Mouse (Mus musculus) heart, adult 2 months (tissue): ENCODE results near the gene Cdh20. TPM values are rescaled to one million over a fixed set of nuclear protein-coding genes. Genes with fewer than 3 reads are reported as not detected.
"Not testable (repeated sequence)": the region's sequence is repeated elsewhere in the genome, so short reads cannot be mapped to it uniquely, and the experiment has no call there.

Source experiments
- DNase-seq, 2 experiments: peaks; one replicate each; pipeline ENCODE4 v3.0.0; 2021
- H3K27ac ChIP-seq: fragments of 200-600 bp; 2 replicates; pipeline ENCODE4 v1.8.1; 2022
- H3K27me3 ChIP-seq: fragments of 200-500 bp; 2 replicates; pipeline ENCODE4 v1.6.1; 2012; ENCODE audit warnings: mild to moderate bottlenecking, low read length, inconsistent platforms, mixed read lengths; ENCODE audit not compliant: control insufficient read depth, insufficient read depth
- H3K36me3 ChIP-seq: fragments of 200-500 bp; 2 replicates; pipeline ENCODE4 v1.6.1; 2012; ENCODE audit warnings: low read length, inconsistent platforms; ENCODE audit not compliant: control insufficient read depth, insufficient read depth
- H3K4me1 ChIP-seq: fragments of 200-500 bp; 2 replicates; pipeline ENCODE4 v1.6.1; 2011; ENCODE audit warnings: low read length; ENCODE audit not compliant: control insufficient read depth, insufficient read depth
- H3K4me3 ChIP-seq: fragments of 200-600 bp; 2 replicates; pipeline ENCODE4 v1.8.1; 2022
- H3K79me2 ChIP-seq: fragments of 200-500 bp; replicated peaks from 2 replicates; pipeline ENCODE4 v1.6.1; 2012; ENCODE audit warnings: mild to moderate bottlenecking, inconsistent platforms, low read length, moderate library complexity, mixed read lengths; ENCODE audit not compliant: control insufficient read depth, insufficient read depth
- H3K9ac ChIP-seq: fragments of 200-500 bp; 2 replicates; pipeline ENCODE4 v1.6.1; 2012; ENCODE audit warnings: low read depth, mild to moderate bottlenecking, control low read depth, inconsistent platforms, low read length, mixed read lengths
- CTCF ChIP-seq: fragments of 200-600 bp; IDR thresholded peaks from 2 replicates; pipeline ENCODE4 v1.8.1; 2022; ENCODE audit warnings: antibody characterized with exemption, mild to moderate bottlenecking, moderate library complexity
- EP300 ChIP-seq: fragments of 200-500 bp; IDR thresholded peaks from 2 replicates; pipeline ENCODE4 v1.6.1; 2011; ENCODE audit warnings: low read depth, low read length, control low read depth; ENCODE audit not compliant: insufficient read depth
- POLR2A ChIP-seq: fragments of 200-500 bp; IDR thresholded peaks from 2 replicates; pipeline ENCODE4 v1.6.1; 2011; ENCODE audit warnings: mild to moderate bottlenecking, low read depth, low read length, control low read depth; ENCODE audit not compliant: insufficient read depth
- WGBS: fragments of 180-500 bp; shearing (Covaris S2); methylation state at CpG from one replicate; pipeline ENCODE4 v1.1.7; 2018; 5-methylcytosine and 5-hydroxymethylcytosine counted together
- intact Hi-C: fragments of 180-260 bp; cut with DNase I; formaldehyde crosslinking; loops from one replicate; pipeline ENCODE4 v1.15.1; 2025
- polyA plus RNA-seq: library from polyadenylated mRNA; depleted of rRNA; stranded (reverse); fragments of >200 nt; gene quantifications from 2 replicates; pipeline ENCODE4 v1.2.3, GENCODE M21; 2012
- total RNA-seq, 2 experiments: library from RNA; stranded (reverse); gene quantifications; 2 replicates each; pipeline ENCODE4 v1.2.3; 2021

The Cdh20 gene
- total and polyA plus RNA-seq, 3 experiments, result 0.81 to 1.9 (median 1.0) TPM

DNA sequence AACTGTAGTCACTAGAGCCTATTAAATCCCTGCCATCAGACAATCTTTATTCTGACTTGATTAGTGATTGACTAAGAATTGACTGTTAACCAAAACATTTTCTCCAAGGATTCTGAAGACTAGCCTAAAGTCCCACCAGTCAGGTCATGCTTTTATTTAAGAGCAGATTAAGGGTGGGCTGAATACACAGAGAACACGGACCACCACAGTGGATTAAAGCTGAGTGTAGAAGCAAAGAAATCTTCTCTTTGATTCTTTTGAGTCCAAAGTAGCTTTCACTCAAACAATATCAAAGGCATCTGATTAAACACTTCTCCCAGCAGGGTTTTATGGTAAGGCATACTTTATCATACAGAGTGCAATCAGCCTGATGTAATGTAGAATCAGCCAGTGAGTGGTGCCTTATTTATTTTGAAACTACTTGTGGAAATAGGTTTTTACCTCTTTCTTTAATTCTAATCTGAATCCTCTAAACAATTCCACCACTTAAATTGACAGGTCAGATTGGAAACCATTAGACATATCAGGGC is 149.0 kb downstream of the Cdh20 start:
- Histone ChIP-seq H3K27ac (no peak overlapping the region), H3K9ac (no peak overlapping the region), H3K4me1 (no peaks in the 10 kb centered on the region), H3K36me3 (no peaks in the 10 kb centered on the region), H3K27me3 (no peaks in the 10 kb centered on the region), H3K79me2 (no peaks in the 10 kb centered on the region), H3K4me3 (no peak overlapping the region)
- no peak for TF ChIP-seq EP300
- TF ChIP-seq CTCF, result no peak
- no peak for TF ChIP-seq POLR2A
- 75% methylated on average over 1 of the region's 1 CpGs for WGBS
- no peak for DNase-seq
- intact Hi-C loops, result no loop called here

DNA sequence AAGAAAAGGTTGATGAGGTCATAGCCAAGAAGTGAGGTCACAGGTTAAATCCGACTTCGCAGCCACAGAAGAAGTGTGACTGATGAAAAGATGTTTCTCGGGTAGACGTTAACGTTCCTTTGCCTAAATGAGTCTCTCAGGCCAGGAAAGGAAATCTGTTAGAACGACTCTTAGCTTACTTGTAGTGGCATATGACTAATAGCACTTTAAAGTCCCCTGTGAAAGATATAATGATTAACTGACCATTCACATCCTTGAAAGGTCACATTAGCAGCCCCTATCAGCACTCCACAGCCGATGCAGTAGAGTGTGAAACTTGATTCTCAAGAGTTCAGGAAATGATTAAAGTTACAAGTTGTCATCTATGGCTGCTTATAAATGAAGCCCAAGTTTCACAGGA is 164.7 kb downstream of the Cdh20 start:
- Histone ChIP-seq H3K27ac (no peak overlapping the region), H3K36me3 (no peaks in the 10 kb centered on the region), H3K4me1 (no peaks in the 10 kb centered on the region), H3K9ac (no peak overlapping the region), H3K79me2 (no peaks in the 10 kb centered on the region; the same call in 1 of the 2 replicates), H3K27me3 (no peaks in the 10 kb centered on the region), H3K4me3 (no peak overlapping the region)
- no peak for DNase-seq
- WGBS, result 28% methylated on average over 7 of the region's 7 CpGs
- TF ChIP-seq CTCF (no peak), EP300 (no peak), POLR2A (no peak)
- intact Hi-C loops, result no loop called here

DNA sequence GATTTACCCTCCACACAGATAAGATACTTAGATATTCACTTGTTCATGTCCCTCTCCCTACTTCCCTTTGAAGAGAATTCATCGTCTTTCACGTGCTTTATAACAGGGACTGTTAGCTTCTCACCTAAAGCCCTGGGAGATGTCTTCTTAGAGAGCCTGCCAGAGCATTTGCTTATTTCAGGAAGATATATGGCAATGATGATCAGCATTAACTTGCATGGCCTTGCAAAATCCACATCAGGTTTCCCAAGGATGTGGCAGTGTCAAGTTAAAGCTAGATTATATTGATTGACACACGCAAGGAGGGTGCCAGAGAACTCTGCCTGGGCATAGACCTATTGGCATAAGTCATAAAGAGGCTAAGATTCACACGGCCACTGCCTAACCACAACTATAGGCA is 168.6 kb downstream of the Cdh20 start:
- 87% methylated on average over 4 of the region's 4 CpGs for WGBS
- no peak for DNase-seq

DNA sequence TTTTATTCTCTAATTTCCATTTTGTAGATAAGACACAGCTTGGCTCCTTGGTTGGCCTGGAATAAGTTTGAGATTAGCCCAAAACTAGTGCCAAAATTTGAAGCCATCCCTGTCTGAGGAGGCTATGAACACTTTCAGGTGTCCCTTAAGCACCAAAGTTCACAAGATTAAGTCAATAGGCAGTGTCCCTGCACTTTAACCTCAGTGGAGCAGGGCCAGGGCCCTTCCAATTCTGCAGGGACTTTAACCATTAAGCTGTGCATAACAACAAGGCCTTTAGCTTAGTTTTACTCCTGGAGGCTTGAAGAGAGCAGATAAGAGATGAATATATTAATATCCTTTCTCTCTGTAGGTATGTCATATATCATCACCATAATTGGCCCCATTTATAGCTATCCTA is 170.8 kb downstream of the Cdh20 start:
- no peak overlapping the region for H3K27ac ChIP-seq
- no peaks in the 10 kb centered on the region for H3K36me3 ChIP-seq
- no peaks in the 10 kb centered on the region for H3K4me1 ChIP-seq
- DNase-seq, result no peak
- intact Hi-C loops, result no loop called here
- H3K79me2 ChIP-seq, result no peaks in the 10 kb centered on the region
- TF ChIP-seq POLR2A (no peak), CTCF (no peak), EP300 (no peak)
- H3K9ac ChIP-seq, result no peak overlapping the region
- H3K27me3 ChIP-seq, result no peaks in the 10 kb centered on the region
- H3K4me3 ChIP-seq, result no peak overlapping the region

More for the DNA sequence above, 168.6 kb downstream of the Cdh20 start:
- Histone ChIP-seq H3K9ac (no peak overlapping the region), H3K27me3 (no peaks in the 10 kb centered on the region), H3K4me1 (no peaks in the 10 kb centered on the region), H3K36me3 (no peaks in the 10 kb centered on the region), H3K27ac (no peak overlapping the region), H3K4me3 (no peak overlapping the region), H3K79me2 (no peaks in the 10 kb centered on the region; the same call in 1 of the 2 replicates)
- intact Hi-C loops, result no loop called here
- TF ChIP-seq POLR2A, result no peak
- TF ChIP-seq EP300, result no peak
- TF ChIP-seq CTCF, result no peak

DNA sequence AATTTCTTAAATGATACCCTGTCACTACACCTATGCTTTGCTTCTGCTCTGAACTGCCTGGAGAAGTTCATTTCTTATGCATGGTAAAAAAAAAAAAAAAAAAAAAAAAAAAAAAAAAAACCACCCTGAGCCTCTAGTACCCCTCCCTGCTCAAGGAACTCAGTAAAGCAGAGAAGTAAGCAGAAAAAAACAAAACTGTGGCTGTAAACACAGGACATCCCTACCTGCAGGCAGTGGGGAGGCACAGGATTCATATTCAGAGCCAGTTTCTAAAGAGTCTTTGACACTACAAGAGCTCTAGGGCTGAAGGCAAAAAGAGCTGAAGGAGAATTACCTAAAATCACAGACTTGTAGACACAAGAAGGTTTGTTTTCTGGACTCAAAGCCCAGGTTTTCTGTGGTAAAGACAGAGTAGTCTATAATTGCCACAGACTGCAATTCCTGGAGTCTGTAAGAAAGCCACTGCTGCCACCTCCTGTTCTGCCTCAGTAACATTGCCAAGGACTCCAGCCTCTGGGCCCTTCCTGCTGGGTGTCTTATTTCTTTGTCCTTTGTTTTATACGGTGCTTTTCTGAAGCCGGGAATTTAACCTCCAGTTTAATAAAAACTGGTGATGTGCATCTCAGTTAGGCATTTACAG is 176.3 kb downstream of the Cdh20 start:
- TF ChIP-seq EP300, result 0 out of 2 replicates have a peak, but pooled peaks have one; percentile 22
- TF ChIP-seq POLR2A, result no peak
- peak; percentile 77 for TF ChIP-seq CTCF
- intact Hi-C loops, result loop anchor here (1.0 to 5.0 kb wide), 3 partner anchors 188 to 958 kb away; no protein-coding TSS in a partner anchor
- DNase-seq, result no peak

DNA sequence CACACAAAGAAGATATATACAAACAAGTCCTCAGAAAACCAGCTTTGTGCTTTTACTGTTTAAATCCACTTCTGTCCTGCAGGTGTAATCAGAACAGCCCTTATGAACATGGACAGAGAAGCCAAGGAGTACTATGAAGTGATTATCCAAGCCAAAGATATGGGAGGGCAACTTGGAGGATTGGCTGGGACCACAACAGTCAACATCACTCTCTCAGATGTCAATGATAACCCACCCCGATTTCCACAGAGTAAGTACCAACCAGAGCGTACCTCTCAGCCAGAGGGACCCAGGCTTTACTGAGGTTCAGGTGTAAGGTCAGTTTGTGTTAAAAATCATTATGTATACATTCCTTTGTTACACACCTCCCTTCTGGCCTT is 176.8 kb downstream of the Cdh20 start:
- no peak for DNase-seq
- no peaks in the 10 kb centered on the region for H3K4me1 ChIP-seq
- TF ChIP-seq CTCF (no peak), POLR2A (no peak), EP300 (no peak)
- 88% methylated on average over 2 of the region's 2 CpGs for WGBS
- H3K4me3 ChIP-seq, result no peak overlapping the region
- no peak overlapping the region for H3K9ac ChIP-seq
- H3K36me3 ChIP-seq, result no peaks in the 10 kb centered on the region
- intact Hi-C loops, result loop anchor here (2.0 kb wide), 1 partner anchor 958 kb away; no protein-coding TSS in a partner anchor
- H3K27me3 ChIP-seq, result no peaks in the 10 kb centered on the region
- no peak overlapping the region for H3K27ac ChIP-seq
- H3K79me2 ChIP-seq, result no peaks in the 10 kb centered on the region

More for the DNA sequence above, 176.3 kb downstream of the Cdh20 start:
- Histone ChIP-seq H3K36me3 (no peaks in the 10 kb centered on the region), H3K27ac (no peak overlapping the region), H3K79me2 (no peaks in the 10 kb centered on the region), H3K4me1 (no peaks in the 10 kb centered on the region), H3K4me3 (no peak overlapping the region), H3K9ac (no peak overlapping the region), H3K27me3 (no peaks in the 10 kb centered on the region)
- WGBS, result 17% methylated on average over 2 of the region's 2 CpGs

DNA sequence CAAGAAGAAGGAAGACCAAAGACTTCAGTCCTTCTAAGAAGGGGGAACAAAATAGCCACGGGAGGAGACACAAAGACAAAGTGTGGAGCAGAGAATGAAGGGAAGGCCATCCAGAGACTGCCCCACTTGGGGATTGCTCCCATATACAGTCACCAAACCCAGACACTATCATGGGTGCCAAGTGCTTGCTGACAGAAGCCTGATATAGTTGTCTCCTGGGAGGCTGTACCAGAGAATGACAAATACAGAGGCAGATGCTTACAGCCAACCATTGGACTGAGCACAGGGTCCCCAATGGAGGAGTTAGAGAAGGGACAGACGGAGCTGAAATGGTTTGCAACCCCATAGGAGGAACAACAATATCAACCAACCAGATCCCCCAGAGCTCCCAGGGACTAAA is 181.3 kb downstream of the Cdh20 start:
- intact Hi-C loops, H3K27ac ChIP-seq, DNase-seq: not testable (repeated sequence)

More for the DNA sequence above, 181.3 kb downstream of the Cdh20 start:
- 61% methylated on average over 2 of the region's 2 CpGs for WGBS
- H3K4me1 ChIP-seq, H3K4me3 ChIP-seq, H3K27me3 ChIP-seq, H3K79me2 ChIP-seq, H3K9ac ChIP-seq, H3K36me3 ChIP-seq: not testable (repeated sequence)
